Mouse (Mus musculus) neural tube, embryonic 14.5 days (tissue): Measurements from ENCODE around the gene Clrn3. TPM values are rescaled to one million over a fixed set of nuclear protein-coding genes. Genes with fewer than 3 reads are reported as not detected.

Source experiments
- ATAC-seq: fragments of 200-750 bp; cut with Nextera tagmentation; 2 replicates; pipeline ENCODE4 v1.8.0; 2017; ENCODE audit warnings: low read depth, mild to moderate bottlenecking, moderate TSS enrichment, moderate library complexity
- H3K27ac ChIP-seq: fragments of 300-500 bp; sonication (generic); 2 replicates; pipeline ENCODE4 v1.5.1; 2014; ENCODE audit warnings: low read depth, mild to moderate bottlenecking, control low read depth, low read length, moderate library complexity, mixed read lengths
- H3K27me3 ChIP-seq: fragments of 300-500 bp; sonication (generic); 2 replicates; pipeline ENCODE4 v1.6.1; 2014; ENCODE audit warnings: low read length; ENCODE audit not compliant: control insufficient read depth, insufficient read depth
- H3K36me3 ChIP-seq: fragments of 300-500 bp; sonication (generic); 2 replicates; pipeline ENCODE4 v1.6.1; 2014; ENCODE audit warnings: low read length, mixed read lengths; ENCODE audit not compliant: control insufficient read depth, insufficient read depth
- H3K4me1 ChIP-seq: fragments of 300-500 bp; sonication (generic); 2 replicates; pipeline ENCODE4 v1.6.1; 2014; ENCODE audit warnings: low read length; ENCODE audit not compliant: control insufficient read depth, insufficient read depth
- H3K4me2 ChIP-seq: fragments of 300-500 bp; sonication (generic); 2 replicates; pipeline ENCODE4 v1.6.1; 2014; ENCODE audit warnings: mild to moderate bottlenecking, low read depth, low read length, control low read depth
- H3K4me3 ChIP-seq: fragments of 300-500 bp; sonication (generic); 2 replicates; pipeline ENCODE4 v1.5.1; 2014; ENCODE audit warnings: low read depth, low read length, control low read depth, mixed read lengths
- H3K9ac ChIP-seq: fragments of 300-500 bp; sonication (generic); replicated peaks from 2 replicates; pipeline ENCODE4 v1.6.1; 2014; ENCODE audit warnings: low read depth, mild to moderate bottlenecking, control low read depth, low read length, mixed read lengths
- H3K9me3 ChIP-seq: fragments of 300-500 bp; sonication (generic); 2 replicates; pipeline ENCODE4 v1.6.1; 2016; ENCODE audit warnings: low read length; ENCODE audit not compliant: control insufficient read depth
- WGBS: fragments of 180-500 bp; shearing (Covaris S2); extraction: QIAGEN DNeasy Blood & Tissue Kit; methylation state at CpG from one replicate; pipeline ENCODE4 v1.1.7; 2014; 5-methylcytosine and 5-hydroxymethylcytosine counted together
- polyA plus RNA-seq: library from polyadenylated mRNA; unstranded; fragments of >200 nt; fragmentation: Nextera tagmentation; extraction: Ambion mirVana; gene quantifications from 2 replicates; pipeline ENCODE4 v1.2.1, GENCODE M21; 2014

Clrn3 gene
- polyA plus RNA-seq, 1 experiment from 2014 or later, result not detected

DNA sequence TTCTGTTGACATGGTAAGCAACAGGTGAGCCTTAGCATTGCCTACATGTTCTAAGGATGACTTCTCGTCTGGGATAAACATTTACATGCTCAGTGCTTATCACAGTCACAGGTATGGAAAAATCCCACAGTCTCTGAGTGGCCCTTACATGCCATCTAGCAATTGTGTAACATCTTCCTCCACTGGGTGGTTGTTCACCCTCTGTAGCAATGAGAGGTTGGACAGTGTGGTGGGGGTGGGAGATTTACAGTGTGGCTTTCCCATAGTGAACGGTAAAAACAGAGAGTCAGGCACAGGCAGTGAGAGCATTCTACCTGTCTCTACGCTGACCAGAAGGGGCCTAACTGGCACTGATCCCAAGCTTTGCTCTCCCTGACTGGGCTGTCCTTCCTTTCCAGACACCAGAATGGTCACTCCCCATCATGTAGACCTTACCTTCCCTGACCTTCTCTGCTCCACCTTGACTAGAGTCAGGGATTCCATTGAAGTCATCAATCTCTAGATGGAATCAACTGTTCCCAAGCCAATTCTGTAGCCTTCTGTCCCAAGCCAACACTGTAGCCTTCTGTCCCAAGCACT, 1.8 kb downstream of the Clrn3 start:
- no peak overlapping the region for H3K27ac ChIP-seq
- no peak for ATAC-seq
- H3K27me3 ChIP-seq, result no peaks in the 10 kb centered on the region
- WGBS, result 95% methylated on average over 3 of the region's 3 CpGs
- no peak overlapping the region for H3K9ac ChIP-seq
- H3K9me3 ChIP-seq, result no peaks in the 10 kb centered on the region
- H3K4me3 ChIP-seq, result no peak overlapping the region
- no peaks in the 10 kb centered on the region for H3K4me1 ChIP-seq
- no peak overlapping the region for H3K4me2 ChIP-seq
- no peaks in the 10 kb centered on the region for H3K36me3 ChIP-seq

DNA sequence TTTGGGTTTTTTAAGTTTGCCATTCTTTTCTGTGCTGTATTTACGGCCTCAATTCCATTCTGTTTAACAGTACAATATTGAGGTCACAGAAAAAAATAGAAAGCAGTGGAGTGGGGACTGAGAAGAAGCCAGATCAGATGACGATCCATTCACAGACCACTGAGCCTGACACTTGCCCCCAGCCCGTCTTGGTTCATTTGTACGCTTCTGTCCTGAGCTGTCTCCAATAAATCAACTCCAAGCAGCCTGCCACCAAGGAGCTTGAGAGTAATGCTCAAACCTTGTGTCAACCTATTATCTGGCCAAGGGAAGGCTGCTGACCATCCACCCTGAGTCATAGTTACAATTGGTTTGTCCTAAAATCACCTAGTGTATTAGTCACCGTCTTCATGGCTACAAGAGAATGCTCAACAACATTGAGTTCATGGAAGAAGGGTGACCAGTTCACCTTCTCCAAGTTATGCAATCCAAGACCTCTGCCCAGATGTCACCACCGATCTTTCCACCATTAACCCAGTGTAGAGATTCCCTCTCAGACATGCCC, 4.0 kb downstream of the Clrn3 start:
- 69% methylated on average over 6 of the region's 6 CpGs for WGBS
- no peak overlapping the region for H3K4me3 ChIP-seq

DNA sequence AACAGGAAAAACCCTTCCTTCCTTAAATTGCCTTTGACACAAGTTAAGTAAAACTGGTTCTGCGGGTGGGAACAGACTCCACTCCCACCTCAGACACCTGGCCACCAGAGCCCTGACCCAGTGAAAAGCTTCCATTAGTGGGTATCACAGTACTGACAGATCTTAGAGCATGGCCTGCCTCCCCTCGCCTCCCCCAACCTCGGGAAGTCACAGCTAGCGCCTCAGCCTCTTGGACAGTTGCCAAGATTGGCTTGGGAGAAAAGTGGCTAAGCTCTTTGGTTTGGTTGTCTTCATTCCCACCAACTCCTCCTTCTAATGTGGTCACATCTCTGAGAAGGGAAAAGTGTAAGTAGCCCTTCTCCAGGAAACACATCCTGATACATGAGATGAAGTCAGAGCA, 4.5 kb downstream of the Clrn3 start:
- Histone ChIP-seq H3K27me3 (no peaks in the 10 kb centered on the region), H3K9ac (no peak overlapping the region), H3K27ac (no peak overlapping the region), H3K36me3 (no peaks in the 10 kb centered on the region), H3K9me3 (no peaks in the 10 kb centered on the region), H3K4me3 (no peak overlapping the region), H3K4me2 (no peak overlapping the region), H3K4me1 (no peaks in the 10 kb centered on the region)
- WGBS, result 61% methylated on average over 4 of the region's 4 CpGs
- ATAC-seq, result no peak

More for the DNA sequence above, 4.0 kb downstream of the Clrn3 start:
- Histone ChIP-seq H3K27me3 (no peaks in the 10 kb centered on the region), H3K4me1 (no peaks in the 10 kb centered on the region), H3K9ac (no peak overlapping the region), H3K4me2 (no peak overlapping the region), H3K9me3 (no peaks in the 10 kb centered on the region), H3K36me3 (no peaks in the 10 kb centered on the region), H3K27ac (no peak overlapping the region)
- no peak for ATAC-seq

DNA sequence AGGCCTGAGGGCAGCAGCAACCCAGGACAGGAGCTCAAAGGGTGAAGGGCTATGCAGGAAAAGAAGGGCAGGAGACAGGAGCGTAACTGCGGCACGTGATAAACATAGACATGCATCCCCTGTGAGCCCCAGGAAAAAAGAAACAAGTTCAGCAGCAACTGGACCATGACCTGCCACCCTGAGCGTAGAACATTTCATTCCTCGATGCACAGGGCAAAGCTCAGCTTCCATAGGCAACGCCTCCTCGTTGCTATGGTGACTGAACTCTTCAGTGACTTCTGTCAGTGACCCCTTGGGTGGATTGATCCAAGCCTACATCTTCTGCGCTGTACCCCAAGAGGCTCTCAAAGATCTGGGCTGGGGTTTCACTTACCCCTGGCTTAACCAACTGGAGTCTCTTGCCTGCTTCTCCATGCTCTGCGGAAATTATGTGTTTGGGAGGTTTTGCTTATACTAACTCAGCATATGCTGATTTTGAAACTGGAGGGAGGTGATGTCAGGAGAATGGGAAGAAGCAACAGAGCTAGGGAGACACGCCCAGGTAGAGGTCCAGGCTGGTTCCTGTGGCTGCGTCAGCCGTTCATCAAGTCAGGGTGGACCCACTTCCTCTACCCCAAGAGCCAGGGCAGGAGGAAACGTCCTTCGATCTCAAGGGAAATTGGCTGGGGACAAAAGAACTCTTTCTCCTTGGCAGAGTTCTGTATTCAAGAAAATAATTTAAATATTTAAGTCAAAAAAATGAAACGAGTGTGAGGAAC, 6.5 kb downstream of the Clrn3 start:
- no peak overlapping the region for H3K4me3 ChIP-seq
- 63% methylated on average over 15 of the region's 15 CpGs for WGBS
- ATAC-seq, result no peak

DNA sequence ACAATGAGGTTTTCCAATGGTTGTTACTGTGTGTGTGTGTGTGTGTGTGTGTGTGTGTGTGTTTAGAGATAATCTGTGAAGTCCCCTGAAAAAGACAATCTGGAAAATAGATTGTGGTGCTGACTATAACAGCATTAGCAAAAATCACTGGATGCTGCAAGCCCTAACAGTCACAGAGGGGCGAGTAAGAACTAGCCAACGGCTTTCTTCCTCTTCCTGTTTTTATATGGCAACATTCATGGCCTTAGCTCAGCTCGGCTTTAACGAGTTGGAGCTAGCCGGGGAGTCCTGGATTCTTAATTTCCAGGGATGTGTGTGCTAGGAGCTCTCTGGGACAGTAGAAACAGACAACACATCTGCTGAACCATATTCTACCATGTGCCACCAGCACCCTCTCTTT, 8.2 kb downstream of the Clrn3 start:
- WGBS, result 76% methylated on average over 5 of the region's 5 CpGs
- Histone ChIP-seq H3K27me3 (no peaks in the 10 kb centered on the region), H3K36me3 (no peaks in the 10 kb centered on the region), H3K4me3 (no peak overlapping the region), H3K9ac (no peak overlapping the region), H3K9me3 (no peaks in the 10 kb centered on the region), H3K4me2 (no peak overlapping the region), H3K4me1 (no peaks in the 10 kb centered on the region), H3K27ac (no peak overlapping the region)
- no peak for ATAC-seq

More for the DNA sequence above, 6.5 kb downstream of the Clrn3 start:
- Histone ChIP-seq H3K27ac (no peak overlapping the region), H3K27me3 (no peaks in the 10 kb centered on the region), H3K36me3 (no peaks in the 10 kb centered on the region), H3K9me3 (no peaks in the 10 kb centered on the region), H3K4me1 (no peaks in the 10 kb centered on the region), H3K9ac (no peak overlapping the region), H3K4me2 (no peak overlapping the region)

DNA sequence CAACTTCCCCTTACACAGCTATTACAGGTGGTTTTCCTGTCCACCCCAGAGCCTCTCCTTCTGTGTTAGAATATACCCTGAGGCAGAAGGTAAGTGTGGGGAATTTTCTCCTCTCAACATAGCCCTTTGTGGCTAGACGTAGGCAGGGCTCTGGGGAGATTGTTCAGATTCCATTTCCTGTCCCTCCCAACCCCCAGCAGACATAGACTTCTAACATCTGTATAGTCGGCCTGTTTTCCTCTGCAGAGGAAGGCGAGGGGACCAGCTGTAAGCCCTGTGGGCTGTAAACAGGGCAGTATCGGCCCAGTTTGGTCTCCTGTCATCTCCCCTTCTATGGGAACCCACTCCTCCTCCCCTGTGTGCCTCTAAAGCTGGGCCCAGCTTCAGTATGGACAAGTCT, 11.3 kb downstream of the Clrn3 start:
- H3K4me1 ChIP-seq, result no peaks in the 10 kb centered on the region
- no peak overlapping the region for H3K4me2 ChIP-seq
- H3K9me3 ChIP-seq, result no peaks in the 10 kb centered on the region
- H3K27ac ChIP-seq, result no peak overlapping the region
- ATAC-seq, result no peak
- H3K4me3 ChIP-seq, result no peak overlapping the region
- no peaks in the 10 kb centered on the region for H3K36me3 ChIP-seq
- H3K27me3 ChIP-seq, result no peaks in the 10 kb centered on the region
- 69% methylated on average over 4 of the region's 4 CpGs for WGBS
- no peak overlapping the region for H3K9ac ChIP-seq

DNA sequence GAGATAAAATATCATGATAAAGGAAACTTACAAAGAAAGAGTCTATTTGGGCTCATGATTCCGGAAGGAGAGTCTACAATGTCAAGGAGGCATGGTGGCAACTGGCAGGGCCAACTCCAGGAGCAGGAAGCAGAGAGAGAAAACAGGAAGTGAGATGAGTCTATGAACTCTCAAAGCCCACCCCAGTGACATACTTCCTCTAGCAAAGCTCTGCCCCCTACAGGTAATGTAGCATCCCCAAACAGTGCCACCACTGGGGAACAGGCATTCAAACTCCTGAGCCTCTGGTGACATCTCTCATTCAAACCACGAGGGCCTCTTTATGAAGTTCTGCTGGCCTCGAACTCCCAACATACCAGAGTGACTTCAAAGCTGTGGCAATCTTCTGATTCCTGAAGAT, 16.7 kb downstream of the Clrn3 start:
- H3K4me2 ChIP-seq, result no peak overlapping the region
- no peaks in the 10 kb centered on the region for H3K36me3 ChIP-seq
- H3K4me3 ChIP-seq, result no peak overlapping the region
- no peak overlapping the region for H3K9ac ChIP-seq
- no peak overlapping the region for H3K27ac ChIP-seq
- 94% methylated on average over 3 of the region's 3 CpGs for WGBS
- H3K27me3 ChIP-seq, result no peaks in the 10 kb centered on the region
- H3K4me1 ChIP-seq, result no peaks in the 10 kb centered on the region
- H3K9me3 ChIP-seq, result no peaks in the 10 kb centered on the region
- no peak for ATAC-seq

DNA sequence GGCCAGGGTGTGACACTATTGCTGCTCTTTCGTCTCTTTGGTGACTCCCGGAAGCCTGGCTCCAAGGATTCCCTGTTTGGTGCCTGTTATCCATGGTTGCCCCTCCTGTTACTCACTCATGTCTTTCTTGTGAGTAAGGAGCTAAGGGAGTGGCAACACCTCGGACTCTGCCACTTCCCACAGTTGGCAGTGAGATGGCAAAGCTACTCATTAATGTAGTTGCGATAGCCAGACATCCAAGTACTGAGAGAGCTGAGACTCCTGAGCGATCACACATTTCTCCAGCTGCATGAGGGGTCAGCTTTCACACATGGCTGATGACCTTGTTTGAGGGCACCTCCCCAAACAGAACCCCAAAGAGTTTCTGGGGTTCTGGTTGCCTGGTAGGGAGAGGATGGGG, 18.0 kb downstream of the Clrn3 start:
- Histone ChIP-seq H3K27me3 (no peaks in the 10 kb centered on the region), H3K4me1 (no peaks in the 10 kb centered on the region), H3K4me3 (no peak overlapping the region), H3K9me3 (no peaks in the 10 kb centered on the region), H3K9ac (no peak overlapping the region), H3K27ac (no peak overlapping the region), H3K36me3 (no peaks in the 10 kb centered on the region), H3K4me2 (no peak overlapping the region)
- WGBS, result 96% methylated on average over 5 of the region's 5 CpGs
- ATAC-seq, result no peak

DNA sequence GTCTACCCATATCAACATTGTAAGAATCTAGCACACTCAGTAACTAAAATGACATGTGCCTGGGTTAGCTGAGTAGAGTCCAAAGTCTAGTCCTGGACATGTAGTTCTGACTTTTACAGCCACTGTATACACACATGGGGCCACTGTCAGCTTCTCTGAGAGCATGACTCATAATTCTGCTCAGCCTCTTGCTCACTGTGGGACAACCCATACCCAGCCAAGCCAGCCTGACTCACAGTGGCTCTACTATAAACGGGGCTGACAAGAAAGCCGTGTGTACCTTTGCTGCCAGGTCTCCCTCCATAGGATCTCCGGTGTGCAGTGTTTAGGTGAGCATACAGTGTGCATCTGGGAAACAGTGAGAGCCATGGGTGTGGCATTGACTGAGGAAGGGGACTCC, 19.2 kb downstream of the Clrn3 start:
- no peak overlapping the region for H3K4me3 ChIP-seq
- 94% methylated on average over 3 of the region's 3 CpGs for WGBS
- H3K4me1 ChIP-seq, result no peaks in the 10 kb centered on the region
- no peak overlapping the region for H3K27ac ChIP-seq
- H3K4me2 ChIP-seq, result no peak overlapping the region
- no peaks in the 10 kb centered on the region for H3K27me3 ChIP-seq
- H3K9ac ChIP-seq, result no peak overlapping the region
- ATAC-seq, result no peak
- no peaks in the 10 kb centered on the region for H3K36me3 ChIP-seq
- H3K9me3 ChIP-seq, result no peaks in the 10 kb centered on the region
